ENCODE assay signal across 14 mouse cellular contexts in the genomic region with DNA sequence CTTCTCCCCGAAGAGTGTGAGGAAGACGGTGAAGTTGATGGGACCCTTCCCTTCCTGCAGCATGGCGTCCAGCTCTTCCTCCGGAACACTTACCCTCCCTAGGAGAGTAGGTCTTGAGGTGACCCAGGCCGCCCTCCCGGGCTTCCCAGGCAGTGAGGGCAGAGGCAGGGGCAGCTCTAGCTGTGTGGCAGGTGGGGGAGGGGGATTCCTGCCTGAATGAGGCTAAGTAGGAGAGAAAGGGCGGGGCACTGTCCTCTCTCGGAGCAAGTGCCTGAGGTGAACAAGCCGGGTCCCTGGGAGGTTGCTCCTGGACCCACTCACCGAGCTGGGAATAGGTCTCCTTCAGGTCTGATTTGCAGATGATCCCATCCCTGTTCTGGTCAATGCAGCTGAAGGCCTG. TPM values are rescaled to one million over a fixed set of nuclear protein-coding genes. Genes with fewer than 3 reads are reported as not detected.
DNase-seq lines count a peak whose midpoint lies in the region; ATAC-seq and TF ChIP-seq lines count a peak whose summit lies in the region.
"Had no signal": no experiment of that assay in that cellular context is flagged by ENCODE, and none has a peak within 500 bp of the region (broad histone marks: within the 10 kb centered on the region; RNA-seq: fewer than 3 reads in every experiment).

No protein-coding gene starts in this region.

- WGBS in heart, postnatal 0 days = 18% methylated on average over 10 of the region's 10 CpGs
- 9% methylated on average over 10 of the region's 10 CpGs for whole genome bisulfite sequencing in midbrain, embryonic 11.5 days
- 17% methylated on average over 10 of the region's 10 CpGs for WGBS in midbrain, embryonic 16.5 days
- WGBS in intestine, embryonic 15.5 days = 25% methylated on average over 10 of the region's 10 CpGs
- WGBS in small intestine, adult 2 months = 49% methylated on average over 10 of the region's 10 CpGs

- H3K4me2 ChIP-seq in heart, postnatal 0 days (ENCODE audit: low read depth, low read length) = peak overlapping the region; percentile 47
- H3K4me2 ChIP-seq in midbrain, embryonic 11.5 days = 0 out of 2 replicates have a peak overlapping the region, but pooled peaks have one; percentile 4
- H3K4me2 ChIP-seq in midbrain, embryonic 16.5 days (ENCODE audit: low read length) = no peak overlapping the region
- H3K4me2 ChIP-seq in intestine, embryonic 15.5 days (replicated peaks) = peak overlapping the region; percentile 42

- H3K9ac ChIP-seq in heart, postnatal 0 days (replicated peaks; ENCODE audit: low read depth, low read length) = peak overlapping the region; percentile 33; the same call in 1 of the 2 replicates
- H3K9ac ChIP-seq in midbrain, embryonic 11.5 days (ENCODE audit: low read length) = no peak overlapping the region
- no peak overlapping the region for H3K9ac ChIP-seq in midbrain, embryonic 16.5 days (ENCODE audit: low read depth, low read length)
- H3K9ac ChIP-seq in intestine, embryonic 15.5 days = peak overlapping the region; percentile 32
- H3K9ac ChIP-seq: forebrain, embryonic 12.5 days had no signal

- TF ChIP-seq CTCF in heart, postnatal 0 days (IDR thresholded peaks at IDR 0.05; ENCODE audit: low read depth) = no peak
- TF ChIP-seq CTCF in small intestine, adult 2 months (IDR thresholded peaks at IDR 0.05; ENCODE audit: extremely low read depth, insufficient read length, insufficient replicate concordance, low read depth, low read length) = no peak

- H3K9me3 ChIP-seq in heart, postnatal 0 days (replicated peaks; ENCODE audit: control insufficient read depth, low read length) = no peaks in the 10 kb centered on the region
- H3K9me3 ChIP-seq in midbrain, embryonic 11.5 days (ENCODE audit: control insufficient read depth, low read length) = no peaks in the 10 kb centered on the region
- no peaks in the 10 kb centered on the region for H3K9me3 ChIP-seq in midbrain, embryonic 16.5 days (replicated peaks; ENCODE audit: control insufficient read depth, low read length, poor library complexity, severe bottlenecking)
- no peaks in the 10 kb centered on the region for H3K9me3 ChIP-seq in intestine, embryonic 15.5 days
- H3K9me3 ChIP-seq: forebrain, embryonic 12.5 days had no signal

- DNase-seq in heart, postnatal 0 days (ENCODE audit: low spot score) = no peak
- no peak for DNase-seq in heart, postnatal 4 days
- DNase-seq in midbrain, embryonic 11.5 days (ENCODE audit: low spot score, missing footprints) = no peak
- no peak for DNase-seq in layer of hippocampus, adult 9-11 months
- DNase-seq: gastrocnemius, postnatal 10 days; kidney, adult 9 months; lung, postnatal 14 days; thymus, adult 2 months had no signal

- peak overlapping the region; percentile 49 for H3K27ac ChIP-seq in heart, postnatal 0 days (ENCODE audit: low read depth)
- no peak overlapping the region for H3K27ac ChIP-seq in midbrain, embryonic 11.5 days (ENCODE audit: low read depth, low read length)
- no peak overlapping the region for H3K27ac ChIP-seq in midbrain, embryonic 16.5 days (ENCODE audit: low read length)
- no peak overlapping the region for H3K27ac ChIP-seq in intestine, embryonic 15.5 days
- peak overlapping the region; percentile 32; the same call in 1 of the 2 replicates for H3K27ac ChIP-seq in small intestine, adult 2 months (ENCODE audit: insufficient read depth, low read depth, low read length)
- H3K27ac ChIP-seq: forebrain, embryonic 12.5 days had no signal

- peak; percentile 29 for ATAC-seq in heart, postnatal 0 days (ENCODE audit: insufficient read depth, low read depth)
- no peak for ATAC-seq in midbrain, embryonic 11.5 days (ENCODE audit: low FRiP score)
- ATAC-seq in midbrain, embryonic 16.5 days = no peak
- no peak for ATAC-seq in intestine, embryonic 15.5 days
- ATAC-seq in inflammation-experienced regulatory T-cells, adult 6 months = no peak

- no peak for TF ChIP-seq POLR2A in small intestine, adult 2 months (IDR thresholded peaks at IDR 0.05; ENCODE audit: low read depth, low read length)

- TF ChIP-seq EP300 in heart, postnatal 0 days (IDR thresholded peaks at IDR 0.05; ENCODE audit: low read depth) = no peak

- no peaks in the 10 kb centered on the region for H3K36me3 ChIP-seq in heart, postnatal 0 days (replicated peaks; ENCODE audit: control insufficient read depth, insufficient read depth, low read length)
- H3K36me3 ChIP-seq in midbrain, embryonic 11.5 days (ENCODE audit: control insufficient read depth, insufficient read depth, low read length) = no peaks in the 10 kb centered on the region
- no peaks in the 10 kb centered on the region for H3K36me3 ChIP-seq in midbrain, embryonic 16.5 days (ENCODE audit: control insufficient read depth, insufficient read depth, low read length)
- H3K36me3 ChIP-seq in intestine, embryonic 15.5 days = no peaks in the 10 kb centered on the region
- no peaks in the 10 kb centered on the region for H3K36me3 ChIP-seq in small intestine, adult 2 months (ENCODE audit: control insufficient read depth, insufficient read depth, low read length)
- H3K36me3 ChIP-seq: forebrain, embryonic 12.5 days had no signal

- 0 out of 2 replicates have a peak, but pooled peaks cover 7% of the 10 kb centered on the region for H3K27me3 ChIP-seq in heart, postnatal 0 days (ENCODE audit: control insufficient read depth, insufficient read depth, low read length)
- peaks cover 2% of the 10 kb centered on the region for H3K27me3 ChIP-seq in midbrain, embryonic 11.5 days (ENCODE audit: control insufficient read depth, insufficient read depth, low read length)
- no peaks in the 10 kb centered on the region; the same call in 1 of the 2 replicates for H3K27me3 ChIP-seq in midbrain, embryonic 16.5 days (ENCODE audit: control insufficient read depth, insufficient read depth, low read depth, low read length)
- H3K27me3 ChIP-seq in intestine, embryonic 15.5 days (replicated peaks) = no peaks in the 10 kb centered on the region
- no peaks in the 10 kb centered on the region for H3K27me3 ChIP-seq in small intestine, adult 2 months (ENCODE audit: control insufficient read depth, insufficient read depth, low read length)

- H3K4me3 ChIP-seq in heart, postnatal 0 days (ENCODE audit: low read depth, low read length) = peak overlapping the region; percentile 28
- H3K4me3 ChIP-seq in midbrain, embryonic 11.5 days (ENCODE audit: low read depth, low read length) = no peak overlapping the region
- no peak overlapping the region for H3K4me3 ChIP-seq in midbrain, embryonic 16.5 days (ENCODE audit: low read depth, low read length)
- H3K4me3 ChIP-seq in intestine, embryonic 15.5 days (replicated peaks) = 0 out of 2 replicates have a peak overlapping the region, but pooled peaks have one; percentile 3
- peak overlapping the region; percentile 31 for H3K4me3 ChIP-seq in small intestine, adult 2 months (ENCODE audit: low read depth, low read length)
- H3K4me3 ChIP-seq: forebrain, embryonic 12.5 days had no signal

- H3K4me1 ChIP-seq in heart, postnatal 0 days (ENCODE audit: control insufficient read depth, insufficient read depth) = peaks cover 20% of the 10 kb centered on the region
- H3K4me1 ChIP-seq in midbrain, embryonic 11.5 days (ENCODE audit: control insufficient read depth, insufficient read depth, low read length) = peaks cover 24% of the 10 kb centered on the region
- peaks cover 18% of the 10 kb centered on the region for H3K4me1 ChIP-seq in midbrain, embryonic 16.5 days (ENCODE audit: control insufficient read depth, insufficient read depth, low read length)
- H3K4me1 ChIP-seq in intestine, embryonic 15.5 days (replicated peaks) = peaks cover 46% of the 10 kb centered on the region
- H3K4me1 ChIP-seq in small intestine, adult 2 months (ENCODE audit: control insufficient read depth, insufficient read depth, insufficient read length, low read length) = peaks cover 48% of the 10 kb centered on the region

RNA-seq across cellular contexts. Expression of gene Myl7, which starts 0.7 kb away (rescaled TPM):
- total RNA-seq in heart, postnatal 0 days (2014; rRNA removed; ENCODE audit: low replicate concordance) = 1,536 and 2,717 TPM in 2 replicates
- polyA plus RNA-seq in heart, postnatal 0 days (2015; fragmentation: Nextera tagmentation; extraction: Ambion mirVana) = 5,015 and 6,387 TPM in 2 replicates
- total RNA-seq in heart, postnatal 4 days (2021) = 1,000 to 10,000 TPM; 1,420 to 1,616 TPM
- 0.59 and 0.92 TPM in 2 replicates for polyA plus RNA-seq in midbrain, embryonic 11.5 days (2014; fragmentation: Nextera tagmentation; extraction: Ambion mirVana)
- not detected in 2 replicates for polyA plus RNA-seq in midbrain, embryonic 16.5 days (2015; fragmentation: Nextera tagmentation; extraction: Ambion mirVana)
- 68.3 and 73.5 TPM in 2 replicates for polyA plus RNA-seq in intestine, embryonic 15.5 days (2015; fragmentation: Nextera tagmentation; extraction: Ambion mirVana)
- 4.3 and 9.7 TPM in 2 replicates for polyA plus RNA-seq in small intestine, adult 2 months (2012; rRNA removed)
- not detected for polyA plus RNA-seq in inflammation-experienced regulatory T-cells, adult 6 months (2017; shearing (Covaris generic))
- total RNA-seq: common myeloid progenitor, adult 5-6 weeks; gastrocnemius, postnatal 10 days had no signal

RNA-seq across cellular contexts. Expression of gene Pold2, which starts 19.7 kb away (rescaled TPM):
- total RNA-seq in heart, postnatal 0 days (2014; rRNA removed; ENCODE audit: low replicate concordance) = 23.9 and 58.7 TPM in 2 replicates
- 54.6 and 60.0 TPM in 2 replicates for polyA plus RNA-seq in heart, postnatal 0 days (2015; fragmentation: Nextera tagmentation; extraction: Ambion mirVana)
- total RNA-seq in heart, postnatal 4 days (2021) = 10 to 100 TPM; 68.5 to 70.2 TPM
- 83.8 and 97.4 TPM in 2 replicates for polyA plus RNA-seq in midbrain, embryonic 11.5 days (2014; fragmentation: Nextera tagmentation; extraction: Ambion mirVana)
- polyA plus RNA-seq in midbrain, embryonic 16.5 days (2015; fragmentation: Nextera tagmentation; extraction: Ambion mirVana) = 54.0 and 57.4 TPM in 2 replicates
- polyA plus RNA-seq in intestine, embryonic 15.5 days (2015; fragmentation: Nextera tagmentation; extraction: Ambion mirVana) = 137 TPM in 2 replicates
- 132 and 133 TPM in 2 replicates for polyA plus RNA-seq in small intestine, adult 2 months (2012; rRNA removed)
- 10 to 100 TPM; 22.6 to 33.0 (median 30.2) TPM for polyA plus RNA-seq in inflammation-experienced regulatory T-cells, adult 6 months (2017; shearing (Covaris generic))

RNA-seq across cellular contexts. Expression of gene Aebp1, which starts 36.1 kb away (rescaled TPM):
- 14.2 and 23.5 TPM in 2 replicates for total RNA-seq in heart, postnatal 0 days (2014; rRNA removed; ENCODE audit: low replicate concordance)
- 17.5 and 19.4 TPM in 2 replicates for polyA plus RNA-seq in heart, postnatal 0 days (2015; fragmentation: Nextera tagmentation; extraction: Ambion mirVana)
- total RNA-seq in heart, postnatal 4 days (2021) = 10 to 100 TPM; 38.7 to 39.6 TPM
- polyA plus RNA-seq in midbrain, embryonic 11.5 days (2014; fragmentation: Nextera tagmentation; extraction: Ambion mirVana) = 15.0 and 15.8 TPM in 2 replicates
- polyA plus RNA-seq in midbrain, embryonic 16.5 days (2015; fragmentation: Nextera tagmentation; extraction: Ambion mirVana) = 15.6 and 16.4 TPM in 2 replicates
- polyA plus RNA-seq in intestine, embryonic 15.5 days (2015; fragmentation: Nextera tagmentation; extraction: Ambion mirVana) = 36.4 and 38.4 TPM in 2 replicates
- 12.4 and 14.2 TPM in 2 replicates for polyA plus RNA-seq in small intestine, adult 2 months (2012; rRNA removed)
- under 1 TPM in 2 of 3 experiments, not detected in 1; 0.13 to 0.90 TPM for polyA plus RNA-seq in inflammation-experienced regulatory T-cells, adult 6 months (2017; shearing (Covaris generic))
- total RNA-seq: common myeloid progenitor, adult 5-6 weeks had no signal

RNA-seq across cellular contexts. Expression of gene Gck, which starts 52.0 kb away (rescaled TPM):
- total RNA-seq in heart, postnatal 0 days (2014; rRNA removed; ENCODE audit: low replicate concordance) = not detected in 2 replicates
- 0.71 and 0.78 TPM in 2 replicates for polyA plus RNA-seq in heart, postnatal 0 days (2015; fragmentation: Nextera tagmentation; extraction: Ambion mirVana)
- total RNA-seq in heart, postnatal 4 days (2021) = not detected
- 1.5 and 1.8 TPM in 2 replicates for polyA plus RNA-seq in midbrain, embryonic 11.5 days (2014; fragmentation: Nextera tagmentation; extraction: Ambion mirVana)
- polyA plus RNA-seq in midbrain, embryonic 16.5 days (2015; fragmentation: Nextera tagmentation; extraction: Ambion mirVana) = 10.5 and 11.8 TPM in 2 replicates
- 2.8 and 3.1 TPM in 2 replicates for polyA plus RNA-seq in intestine, embryonic 15.5 days (2015; fragmentation: Nextera tagmentation; extraction: Ambion mirVana)
- polyA plus RNA-seq in small intestine, adult 2 months (2012; rRNA removed) = 0.33 and 1.2 TPM in 2 replicates
- not detected for polyA plus RNA-seq in inflammation-experienced regulatory T-cells, adult 6 months (2017; shearing (Covaris generic))
- total RNA-seq: common myeloid progenitor, adult 5-6 weeks; gastrocnemius, postnatal 10 days had no signal

RNA-seq across cellular contexts. Expression of gene Ykt6, which starts 57.7 kb away (rescaled TPM):
- 55.8 and 83.9 TPM in 2 replicates for total RNA-seq in heart, postnatal 0 days (2014; rRNA removed; ENCODE audit: low replicate concordance)
- polyA plus RNA-seq in heart, postnatal 0 days (2015; fragmentation: Nextera tagmentation; extraction: Ambion mirVana) = 35.2 and 37.4 TPM in 2 replicates
- total RNA-seq in heart, postnatal 4 days (2021) = 10 to 100 TPM; 92.8 to 94.5 TPM
- polyA plus RNA-seq in midbrain, embryonic 11.5 days (2014; fragmentation: Nextera tagmentation; extraction: Ambion mirVana) = 27.2 and 29.4 TPM in 2 replicates
- polyA plus RNA-seq in midbrain, embryonic 16.5 days (2015; fragmentation: Nextera tagmentation; extraction: Ambion mirVana) = 108 TPM in 2 replicates
- 48.7 and 51.8 TPM in 2 replicates for polyA plus RNA-seq in intestine, embryonic 15.5 days (2015; fragmentation: Nextera tagmentation; extraction: Ambion mirVana)
- polyA plus RNA-seq in small intestine, adult 2 months (2012; rRNA removed) = 56.2 and 84.5 TPM in 2 replicates
- polyA plus RNA-seq in inflammation-experienced regulatory T-cells, adult 6 months (2017; shearing (Covaris generic)) = 10 to 100 TPM; 26.3 to 31.4 (median 27.1) TPM

Comparison
In these comparisons a context has a peak if more than half of its experiments do, and no peak if none do; other contexts are left out.
1. H3K27ac ChIP-seq: peak in heart, postnatal 0 days (single experiment) and small intestine, adult 2 months (single experiment); none in midbrain, embryonic 11.5 days (single experiment), midbrain, embryonic 16.5 days (single experiment) and intestine, embryonic 15.5 days (single experiment).
2. H3K4me3 ChIP-seq: peak in heart, postnatal 0 days (single experiment), intestine, embryonic 15.5 days (single experiment) and small intestine, adult 2 months (single experiment); none in midbrain, embryonic 11.5 days (single experiment) and midbrain, embryonic 16.5 days (single experiment).
3. H3K9ac ChIP-seq: peak in heart, postnatal 0 days (single experiment) and intestine, embryonic 15.5 days (single experiment); none in midbrain, embryonic 11.5 days (single experiment) and midbrain, embryonic 16.5 days (single experiment).
4. RNA of gene Myl7, which starts 0.7 kb away (polyA plus RNA-seq): 5,015 to 6,387 TPM in heart, postnatal 0 days; 68.3 to 73.5 TPM in intestine, embryonic 15.5 days, 4.3 to 9.7 TPM in small intestine, adult 2 months, 0.59 to 0.92 TPM in midbrain, embryonic 11.5 days, not detected in midbrain, embryonic 16.5 days and not detected in inflammation-experienced regulatory T-cells, adult 6 months; every median in the first group is over 10 times any median in the second.